Mouse (Mus musculus) adrenal gland (tissue): ENCODE results near the gene Gm32742.

Source experiments
- intact Hi-C: fragments of 180-260 bp; cut with DNase I; formaldehyde crosslinking; loops from one replicate; pipeline ENCODE4 v1.15.1; 2025
- long read RNA-seq, 2 experiments: library from polyadenylated mRNA; unstranded; transcript quantifications; one replicate each; pipeline ENCODE4 v2.0.0; 2020; ENCODE audit warnings: borderline replicate concordance in 1 of 2; ENCODE audit not compliant: insufficient replicate concordance in 1 of 2

Gm32742 gene
- long read RNA-seq, experiment 1, result 0 reads
- long read RNA-seq, experiment 2, result 0 reads

DNA sequence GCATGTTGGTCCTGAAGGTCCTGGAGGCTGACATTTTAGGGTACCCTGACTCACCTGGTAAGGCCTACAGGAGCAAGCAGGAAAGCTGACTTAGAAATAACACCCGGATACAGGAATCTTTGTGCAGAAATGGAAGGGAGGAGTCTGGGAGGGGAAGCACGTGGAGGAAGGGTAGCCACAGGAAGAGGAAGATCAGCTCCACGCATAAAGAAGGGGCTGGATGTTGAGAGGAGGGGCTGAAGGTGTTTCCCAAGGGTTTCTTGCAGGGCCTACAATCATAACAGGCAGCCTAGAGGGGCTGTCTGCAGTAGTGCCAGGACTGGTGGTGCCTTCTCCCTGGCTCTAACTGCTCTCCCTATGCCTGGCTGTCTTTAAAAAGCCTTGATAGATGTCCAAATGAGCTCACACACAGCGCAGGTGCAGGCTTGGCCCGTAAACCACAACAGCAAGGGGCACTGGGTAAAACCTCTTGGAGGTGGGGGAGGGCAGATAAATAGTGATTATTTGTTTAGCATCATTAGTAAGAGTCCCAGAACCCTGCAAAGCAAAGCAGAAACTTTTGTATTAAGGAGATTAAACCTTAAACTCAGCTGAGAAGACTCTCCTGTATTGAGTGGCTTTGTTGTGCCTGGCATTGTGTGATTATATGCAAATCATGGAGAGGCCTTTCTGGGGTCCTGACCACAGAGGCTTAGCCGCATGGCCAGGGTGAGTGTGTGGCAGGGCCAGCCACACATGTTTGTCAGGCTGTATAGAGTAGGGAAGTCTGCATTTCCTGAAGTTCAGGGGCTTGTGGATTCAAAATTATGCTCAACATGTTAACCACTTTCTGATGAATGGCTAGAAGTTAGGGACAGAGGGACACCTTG, at the start of gene Gm32742:
Gene Gm32742, minus strand, starts transcription at position 206 of the 869 bp plus-strand sequence.
- intact Hi-C loops, result no loop called here

DNA sequence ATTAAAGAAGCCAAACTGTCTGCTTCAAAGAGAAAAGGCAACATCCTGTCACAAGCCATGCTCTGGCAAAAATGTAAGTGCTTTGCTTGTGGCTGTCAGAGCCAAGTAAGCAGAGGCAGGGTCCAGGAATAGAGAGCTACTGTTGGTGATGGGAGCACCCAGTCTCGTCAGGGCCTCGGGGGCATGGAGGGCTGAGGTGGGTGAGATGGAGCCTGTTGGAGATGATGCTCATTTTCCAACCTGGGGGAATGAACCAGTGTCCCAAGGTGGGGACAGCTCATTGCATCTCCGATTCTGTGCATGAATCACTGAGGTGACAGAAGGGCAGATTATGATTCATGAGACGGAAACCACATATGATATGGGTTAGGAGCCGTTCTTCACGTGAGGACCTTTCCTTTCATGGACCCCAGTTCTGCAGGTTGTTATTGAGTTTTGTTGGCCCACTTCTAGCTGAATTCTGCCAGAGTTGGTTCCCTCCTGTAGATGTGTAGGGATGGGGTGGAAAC, 48.5 kb upstream of the Gm32742 start:
- intact Hi-C loops, result no loop called here

DNA sequence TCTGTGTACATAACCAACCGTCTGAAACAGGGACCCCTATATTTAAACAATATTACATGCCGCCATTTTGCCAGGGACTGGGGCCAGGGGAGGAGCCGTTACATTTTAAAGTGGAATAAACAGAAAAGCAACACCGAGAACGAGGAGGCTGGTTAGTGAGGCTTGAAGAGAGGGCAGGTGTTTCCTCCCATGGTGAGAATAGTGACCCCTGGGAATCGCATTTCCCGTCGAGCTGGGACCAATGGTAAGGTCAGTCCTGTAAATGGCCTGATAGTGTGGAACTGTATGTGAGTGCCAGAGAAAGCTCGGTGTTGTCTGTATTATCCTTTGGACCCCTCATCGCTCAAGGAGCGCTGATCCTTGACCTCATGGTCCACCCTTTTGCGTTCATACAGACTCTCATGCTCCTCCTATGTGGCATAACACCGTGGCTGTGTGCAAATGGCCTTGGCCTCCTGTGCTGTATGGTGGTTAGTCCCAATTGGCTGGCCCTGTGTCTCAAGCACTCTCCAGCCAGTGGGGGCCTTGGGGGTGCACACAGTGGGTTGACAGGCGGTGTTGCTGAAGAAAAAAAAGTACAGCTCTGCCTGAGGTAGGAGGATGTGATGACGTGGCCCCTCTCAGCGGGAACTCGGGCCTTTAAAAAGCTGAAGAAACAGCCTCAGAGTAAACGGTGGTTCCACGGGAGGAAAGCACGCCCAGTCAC, 47.9 kb upstream of the Gm32742 start, which contains the start of gene Pou2af1:
Gene Pou2af1, plus strand, starts transcription at position 686 of the 706 bp plus-strand sequence.
- intact Hi-C loops, result no loop called here

DNA sequence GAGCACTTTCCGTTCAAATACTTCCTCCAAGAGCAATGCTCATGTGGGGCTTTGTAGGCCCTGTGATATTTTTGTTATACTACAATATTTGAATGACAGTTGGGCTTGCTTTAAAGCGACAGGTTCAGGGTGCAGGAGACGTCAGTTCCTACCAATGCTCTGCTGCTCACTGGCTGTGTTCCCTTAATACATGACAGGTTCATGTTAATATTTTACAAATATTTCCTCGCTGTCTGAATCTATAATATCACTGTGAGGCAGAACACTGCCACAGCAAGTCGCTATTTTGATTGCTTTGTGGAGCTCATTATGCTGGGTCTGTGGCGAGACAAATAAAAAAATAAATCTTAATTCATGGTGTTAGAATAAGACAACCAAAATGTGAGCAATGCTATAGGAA, 45.9 kb upstream of the Gm32742 start:
- intact Hi-C loops, result no loop called here

DNA sequence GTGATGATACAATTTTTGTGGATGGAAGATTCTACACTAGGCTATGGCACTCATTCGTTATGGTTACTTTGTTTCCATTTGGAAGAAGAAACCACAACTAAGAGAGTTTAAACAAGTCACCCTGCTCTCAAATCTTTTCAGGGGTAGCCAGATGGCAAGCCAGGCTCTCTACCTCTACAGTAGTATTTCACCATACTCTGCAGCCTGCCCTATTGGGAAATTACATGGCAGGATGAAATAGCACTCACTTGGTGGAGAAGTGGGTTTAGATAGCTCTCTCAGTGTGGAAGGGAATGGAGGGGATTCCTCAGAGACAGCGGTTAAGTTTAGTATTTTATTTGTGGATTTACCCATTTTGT, 43.6 kb upstream of the Gm32742 start:
- intact Hi-C loops, result no loop called here

DNA sequence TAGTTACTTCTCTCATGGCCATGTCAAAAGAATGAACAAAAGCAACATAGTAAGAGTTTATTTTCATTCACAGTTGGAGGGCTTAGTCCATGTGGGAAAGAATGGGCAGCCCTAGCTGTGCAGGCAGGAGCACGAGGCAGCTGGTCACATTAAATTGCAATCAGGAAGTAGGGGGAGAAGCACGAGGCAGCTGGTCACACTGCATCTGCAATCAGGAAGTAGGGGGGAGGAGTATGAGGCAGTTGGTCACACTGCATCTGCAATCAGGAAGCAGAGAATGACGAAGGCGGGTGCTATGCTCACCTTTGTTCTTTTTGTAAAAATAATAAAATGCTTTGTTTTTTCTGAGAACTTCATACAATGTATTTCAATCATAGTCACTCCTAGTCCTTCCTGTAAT, 29.5 kb upstream of the Gm32742 start:
- intact Hi-C loops, result no loop called here

DNA sequence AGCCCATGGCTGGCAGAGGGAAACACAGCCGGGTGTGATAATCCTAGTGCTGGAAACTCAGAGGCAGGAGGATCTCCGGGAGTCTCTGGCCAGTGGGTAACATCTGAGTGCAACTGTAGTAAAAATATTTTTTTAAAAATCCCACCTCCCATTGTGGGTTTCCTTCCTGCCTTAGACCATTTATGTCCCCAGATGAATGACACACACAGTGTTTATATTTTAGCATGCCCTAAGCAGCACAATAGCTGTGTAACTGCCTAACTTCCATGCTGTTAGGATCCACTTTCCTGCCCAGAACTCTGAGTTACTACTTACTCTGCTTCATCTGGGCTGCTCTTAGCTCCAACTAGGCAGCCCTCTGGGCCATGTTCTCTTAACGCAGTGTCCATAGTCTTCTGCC, 25.3 kb upstream of the Gm32742 start:
- intact Hi-C loops, result no loop called here

DNA sequence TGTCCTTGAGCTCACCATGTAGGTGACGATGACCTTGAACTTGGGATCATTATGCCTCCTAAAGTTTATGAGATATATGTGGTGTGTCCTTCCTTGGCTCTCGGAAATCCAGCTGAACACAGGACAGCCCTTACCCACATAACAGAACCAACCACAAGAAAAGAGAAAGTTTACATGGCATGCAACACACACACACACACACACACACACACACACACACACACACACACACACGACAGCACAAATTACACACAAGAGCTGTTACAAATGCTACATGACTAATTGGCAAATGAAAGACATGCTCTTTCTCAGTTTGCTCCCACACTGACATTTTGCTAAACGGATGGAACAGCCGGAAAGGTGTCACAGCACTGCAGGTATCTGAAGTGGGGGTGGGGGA, 20.6 kb upstream of the Gm32742 start:
- intact Hi-C loops, result no loop called here

DNA sequence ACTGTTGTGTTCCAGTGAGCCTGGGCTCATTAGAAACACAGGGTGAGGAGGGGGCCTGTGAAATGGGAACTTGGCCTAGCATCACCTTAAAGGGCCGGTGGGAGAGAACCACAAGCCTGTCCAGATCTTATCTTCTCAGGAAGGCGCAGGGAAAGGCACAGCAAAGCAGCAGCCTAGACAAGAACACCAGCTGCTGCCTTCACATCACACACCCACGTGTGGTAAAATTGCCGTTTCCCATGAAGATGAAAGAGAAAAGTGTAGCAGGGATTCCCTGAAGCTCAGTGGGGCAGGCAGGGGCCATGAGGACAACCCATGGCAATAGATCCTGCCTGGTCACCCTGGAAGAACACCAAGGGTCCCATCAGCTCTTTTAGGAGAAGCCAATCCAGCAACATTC, 20.1 kb upstream of the Gm32742 start:
- intact Hi-C loops, result no loop called here

DNA sequence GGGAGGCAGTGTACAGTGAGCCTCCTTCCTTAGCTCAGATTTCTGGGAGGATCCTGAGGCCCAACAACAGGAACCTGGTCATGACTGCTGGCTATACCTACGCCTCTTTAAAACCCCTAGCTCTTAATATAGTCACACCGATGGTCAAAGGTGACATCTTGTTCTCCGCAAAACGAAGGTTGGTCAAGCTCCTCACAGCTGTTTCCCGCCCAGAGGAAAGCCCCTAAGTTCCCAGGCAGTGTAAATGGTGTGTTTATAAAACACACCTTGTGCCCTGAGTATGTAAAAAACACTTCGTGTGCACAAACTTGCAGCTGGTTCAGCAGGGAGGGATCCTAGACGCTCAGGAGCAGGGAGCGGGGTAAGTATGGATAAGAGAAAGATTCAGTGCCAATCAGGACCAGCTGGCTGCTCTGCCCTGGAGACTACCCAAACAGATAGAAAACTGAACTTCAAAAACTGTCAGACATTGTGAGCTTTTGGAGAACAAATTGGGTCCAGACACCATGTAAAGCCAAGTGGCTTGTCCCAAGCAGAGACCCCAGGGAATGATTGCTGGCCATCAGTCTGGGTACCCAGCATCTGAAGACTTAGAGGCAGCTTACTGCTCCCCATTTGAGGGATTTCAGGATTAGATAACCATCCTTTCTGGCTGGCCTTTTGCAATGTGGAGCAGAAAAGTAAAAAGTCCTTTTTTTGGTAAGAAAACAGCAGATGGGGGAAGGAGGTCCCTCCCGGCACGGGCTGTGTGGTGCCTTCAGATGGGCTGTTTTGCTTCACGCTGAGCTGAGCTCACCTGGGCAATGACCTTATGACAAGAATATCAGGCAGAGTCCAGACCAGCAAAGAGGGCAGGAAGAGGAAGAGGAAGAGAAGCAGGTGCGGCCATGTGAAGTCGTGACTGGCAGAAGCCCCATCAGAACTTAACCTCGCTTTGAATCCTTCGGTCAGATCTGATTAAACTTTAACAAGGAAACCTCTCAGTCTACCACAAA, 17.7 kb upstream of the Gm32742 start:
- intact Hi-C loops, result no loop called here

DNA sequence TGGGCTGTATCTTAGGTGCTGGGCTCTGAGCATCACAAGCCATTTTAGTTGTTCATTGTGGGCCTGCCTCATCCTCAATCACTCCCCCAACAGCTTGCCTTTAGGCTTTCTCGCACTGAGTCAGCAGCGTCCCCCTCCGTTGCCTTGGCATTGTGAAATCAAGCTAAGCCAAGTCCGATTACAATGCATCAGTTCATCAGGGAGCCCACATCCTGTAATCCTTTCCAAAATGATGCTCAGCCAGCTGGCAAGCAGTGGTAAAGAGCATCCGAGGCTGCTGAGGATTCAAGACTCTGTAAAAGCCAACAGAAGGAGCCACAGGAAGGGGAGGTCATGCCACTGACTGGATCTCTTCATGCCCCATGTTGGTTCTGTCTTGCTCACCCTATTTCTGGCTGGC, 15.3 kb upstream of the Gm32742 start:
- intact Hi-C loops, result no loop called here

DNA sequence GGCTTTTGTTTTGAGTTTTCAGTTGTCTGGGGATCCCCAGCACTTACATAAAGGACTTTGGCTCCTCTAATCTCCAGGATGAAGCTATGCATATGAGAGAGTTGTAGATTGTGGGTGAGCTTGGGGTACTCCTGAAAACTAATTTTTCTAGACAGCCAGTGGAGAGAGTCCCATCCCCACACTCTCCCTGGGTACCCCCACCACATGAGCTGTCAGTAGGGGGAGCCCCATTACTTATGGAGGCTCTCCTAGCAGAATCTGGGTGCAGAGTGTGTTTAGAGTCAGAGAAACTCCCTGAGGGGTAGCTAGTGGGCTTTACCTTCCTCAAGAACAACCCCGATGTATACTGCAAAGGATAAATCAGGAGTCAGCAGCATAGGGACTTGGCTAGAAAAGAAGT, 13.0 kb upstream of the Gm32742 start:
- intact Hi-C loops, result no loop called here

DNA sequence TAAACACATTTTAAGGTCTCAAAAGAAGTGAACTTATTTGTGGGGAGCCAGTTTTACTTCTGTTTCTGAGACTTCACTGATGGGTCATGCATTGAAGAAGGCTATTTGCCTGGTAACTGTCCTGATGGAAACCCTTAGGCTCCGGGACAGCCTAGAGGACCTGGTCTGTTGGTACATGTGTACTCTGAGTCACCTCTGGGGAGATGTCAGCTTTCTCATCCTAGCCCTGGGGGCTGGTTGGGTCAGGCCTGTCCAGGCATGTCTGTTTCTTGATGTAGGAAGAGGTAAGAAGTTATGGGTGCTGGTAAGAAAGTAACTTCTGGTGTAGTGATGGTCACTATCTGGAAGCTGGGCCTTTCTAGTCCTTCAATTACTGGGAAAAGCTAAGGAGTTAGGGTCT, 10.4 kb upstream of the Gm32742 start:
- intact Hi-C loops, result no loop called here

DNA sequence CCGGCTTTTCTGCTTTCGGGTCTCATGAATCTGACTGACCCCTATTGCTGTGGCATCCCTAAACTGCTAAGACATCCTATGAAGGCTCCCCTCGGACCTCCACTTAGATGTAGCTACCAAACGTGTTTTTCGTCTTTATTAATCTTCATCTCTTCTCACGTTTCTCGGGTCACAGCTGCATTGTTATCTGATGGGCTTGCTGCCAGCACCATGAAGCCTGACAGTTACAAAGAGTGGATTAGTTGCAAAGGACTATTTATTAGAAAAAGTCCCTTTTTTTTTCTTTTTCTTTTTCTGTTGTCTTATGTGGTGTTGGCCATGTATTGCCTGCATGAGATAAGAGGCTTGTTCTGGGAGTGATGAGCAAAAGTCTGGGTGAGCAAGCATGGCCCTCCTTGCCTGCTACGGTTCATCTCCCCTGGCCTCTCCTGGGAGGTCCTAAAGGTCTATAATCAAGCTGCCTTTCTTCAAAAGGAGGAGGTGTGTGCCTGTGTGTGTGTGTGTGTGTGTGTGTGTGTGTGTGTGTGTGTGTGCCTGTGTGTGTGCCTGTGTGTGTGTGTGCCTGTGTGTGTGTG, 9.7 kb upstream of the Gm32742 start:
- intact Hi-C loops, result no loop called here

DNA sequence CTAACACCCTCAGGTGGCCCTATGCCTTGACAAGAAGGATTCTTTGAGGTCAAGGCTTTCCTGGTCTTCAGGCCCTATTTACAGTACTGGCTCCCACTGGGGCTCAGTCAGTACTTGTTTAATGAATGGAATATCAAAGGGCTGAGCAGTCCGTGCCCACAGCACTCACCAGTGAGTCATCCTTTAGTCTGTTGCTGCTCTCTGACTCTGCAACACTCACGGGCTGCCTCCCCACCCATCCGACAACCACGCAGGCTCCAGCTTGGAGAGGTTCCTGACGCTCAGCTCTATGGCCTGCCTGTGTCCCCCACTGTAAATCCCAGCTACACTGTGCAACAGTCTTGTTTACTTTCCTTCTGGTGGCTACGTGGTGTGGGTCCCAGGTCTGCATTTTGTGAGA, 5.0 kb upstream of the Gm32742 start:
- intact Hi-C loops, result no loop called here

DNA sequence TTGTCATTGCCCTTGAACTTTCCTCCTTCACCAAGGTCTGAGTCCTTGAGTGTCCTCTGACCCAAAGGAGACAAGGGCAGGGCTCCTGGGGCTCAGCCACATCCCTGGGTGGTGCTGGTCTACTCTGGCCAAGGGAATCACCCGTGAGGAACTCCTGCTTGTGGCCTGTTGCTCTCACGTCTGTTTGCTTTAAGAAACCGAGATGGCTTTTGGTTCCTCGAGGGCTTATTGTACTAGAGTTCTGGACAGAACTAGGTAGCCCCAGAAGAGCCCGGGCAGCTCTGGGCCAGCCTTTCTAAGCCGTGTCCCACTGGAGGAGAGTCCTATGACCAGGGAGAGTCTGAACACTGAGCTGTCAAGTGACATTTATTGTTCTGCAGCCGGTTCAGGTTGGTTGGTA, 3.8 kb upstream of the Gm32742 start:
- intact Hi-C loops, result no loop called here

DNA sequence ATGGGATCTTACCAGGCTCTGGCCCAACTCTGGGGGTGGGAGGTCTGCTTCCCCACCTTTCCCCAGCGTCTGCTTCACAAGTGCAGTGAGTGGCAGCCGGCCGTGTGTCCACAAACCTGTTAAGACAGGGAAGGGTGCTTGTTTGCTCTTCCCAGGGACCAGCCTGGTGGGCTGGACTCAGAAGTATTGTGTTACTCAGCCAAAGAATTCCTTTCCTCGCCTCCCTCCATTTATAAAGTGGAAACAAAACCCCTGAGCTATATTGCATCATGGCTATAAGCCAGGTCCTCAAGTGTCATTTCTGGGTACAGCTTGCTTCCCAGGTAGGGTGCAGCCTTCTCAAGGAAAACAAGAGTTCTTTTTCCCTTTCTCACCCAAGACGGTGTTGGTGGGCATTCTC, 3.4 kb upstream of the Gm32742 start:
- intact Hi-C loops, result no loop called here

DNA sequence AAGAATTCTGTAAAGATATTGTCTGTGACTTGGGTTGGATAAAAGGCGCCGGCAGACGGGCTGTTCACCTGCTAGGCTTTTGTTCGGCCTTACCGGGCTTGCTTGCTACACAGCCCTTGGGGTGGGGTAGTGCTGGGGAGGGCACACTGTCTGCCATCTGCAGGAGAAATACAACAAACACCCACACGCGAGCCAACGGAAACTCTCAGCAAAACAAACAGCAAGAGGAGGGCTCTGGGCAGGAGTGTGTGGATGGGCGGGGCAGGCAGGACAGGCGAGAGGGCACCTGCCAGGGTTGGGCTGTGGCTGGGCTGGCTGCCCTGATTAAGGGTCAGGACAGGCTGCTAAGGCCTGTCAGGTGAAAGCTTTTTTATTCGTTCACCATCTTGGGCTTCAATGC, 2.6 kb upstream of the Gm32742 start:
- intact Hi-C loops, result no loop called here

DNA sequence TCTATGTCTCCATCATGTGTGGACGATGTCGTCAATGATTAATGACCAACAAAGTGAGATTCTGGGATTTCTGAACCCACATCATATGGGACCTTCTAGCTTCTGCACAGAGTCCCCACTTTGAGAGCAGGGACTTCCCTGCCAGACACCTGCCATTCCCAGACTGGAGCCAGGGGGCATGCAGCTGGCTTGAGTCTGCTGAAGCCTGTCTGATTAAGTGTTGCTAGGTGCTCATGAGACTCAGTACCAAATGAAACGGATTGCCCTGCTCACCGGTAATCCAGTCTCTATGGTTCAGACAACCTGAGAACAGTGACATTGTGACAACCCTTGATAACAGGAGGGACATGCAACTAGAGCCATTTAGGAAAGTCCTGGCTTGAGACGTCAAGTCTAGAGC, 1.3 kb downstream of the Gm32742 start:
- intact Hi-C loops, result loop anchor here (5.0 kb wide), 1 partner anchor 743 kb away; no protein-coding TSS in a partner anchor

DNA sequence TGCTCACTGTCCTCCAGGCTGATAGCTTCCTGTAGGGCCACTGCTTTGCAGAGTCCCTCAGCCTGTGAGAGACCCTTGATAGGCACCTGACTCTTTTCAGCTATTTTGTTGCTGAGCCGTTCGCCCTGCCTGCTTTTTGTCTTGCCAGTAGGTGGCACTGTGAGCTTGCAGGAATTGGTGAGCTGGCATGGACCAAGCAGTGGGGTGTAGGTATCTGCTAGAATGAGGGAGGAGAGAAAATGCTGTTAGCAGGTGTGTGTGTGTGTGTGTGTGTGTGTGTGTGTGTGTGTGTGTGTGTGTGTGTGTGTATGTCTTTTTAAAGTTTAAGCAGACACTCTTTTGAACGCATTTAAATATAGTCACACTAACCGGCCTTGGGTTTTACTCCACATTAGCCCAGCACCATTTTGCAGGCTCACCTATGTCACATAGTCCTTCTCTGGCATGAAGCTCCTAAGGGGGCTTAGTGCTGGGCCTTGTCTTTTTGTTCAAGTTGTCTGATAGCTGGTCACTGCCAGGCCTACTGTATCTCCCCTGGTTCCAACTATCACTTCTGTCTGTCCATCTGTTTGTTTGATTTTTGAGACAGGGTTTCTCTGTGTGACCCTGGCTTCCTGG, 3.4 kb downstream of the Gm32742 start:
- intact Hi-C loops, result loop anchor here (1.0 to 5.0 kb wide), 2 partner anchors 130 to 745 kb away; no protein-coding TSS in a partner anchor
